In the genomic region with DNA sequence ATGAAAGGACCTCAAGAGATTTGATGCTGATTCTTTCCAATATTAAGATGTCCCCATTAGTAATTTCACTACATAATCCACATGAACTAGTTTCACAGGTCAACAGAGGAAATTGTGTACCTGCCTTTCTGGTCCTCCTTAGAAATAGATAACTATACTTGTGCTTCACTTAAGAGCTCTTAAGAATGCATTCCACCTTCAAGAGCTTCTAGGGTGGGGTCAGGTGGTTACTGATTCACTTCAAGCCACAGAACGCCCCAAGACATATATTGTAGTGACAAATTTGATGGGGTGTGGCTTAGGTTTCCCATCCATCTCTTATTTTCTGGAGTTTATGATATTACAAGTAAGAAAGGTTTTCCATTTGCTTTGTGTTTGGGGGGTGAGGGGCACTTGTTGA, we compare ENCODE assay signal across 17 mouse cellular contexts.
"Had no signal": no experiment of that assay in that cellular context is flagged by ENCODE, and none has a peak within 500 bp of the region (broad histone marks: within the 10 kb centered on the region; RNA-seq: fewer than 3 reads in every experiment).

No protein-coding gene starts in this region.

- H3K4me3 ChIP-seq: liver, embryonic 13.5 days; liver, embryonic 15.5 days; megakaryocyte, embryonic 14.5 days; midbrain, embryonic 12.5 days; midbrain, embryonic 15.5 days; neural tube, embryonic 12.5 days; stomach, embryonic 15.5 days had no signal

- H3K27ac ChIP-seq: liver, embryonic 13.5 days; liver, embryonic 15.5 days; macrophage; midbrain, embryonic 12.5 days; midbrain, embryonic 15.5 days; neural tube, embryonic 12.5 days; stomach, embryonic 15.5 days; stomach, postnatal 0 days had no signal

- H3K9me3 ChIP-seq: liver, embryonic 13.5 days; liver, embryonic 15.5 days; megakaryocyte, embryonic 14.5 days; midbrain, embryonic 12.5 days; midbrain, embryonic 15.5 days; neural tube, embryonic 12.5 days; stomach, embryonic 15.5 days had no signal

- H3K4me1 ChIP-seq: liver, embryonic 13.5 days; liver, embryonic 15.5 days; midbrain, embryonic 12.5 days; midbrain, embryonic 15.5 days; neural tube, embryonic 12.5 days; stomach, embryonic 15.5 days had no signal

- ATAC-seq: liver, postnatal 0 days; midbrain, embryonic 15.5 days had no signal

- DNase-seq: liver; liver, embryonic 13.5 days; liver, postnatal 0 days; lung, postnatal 10 days; right cerebral cortex, postnatal 14 days; thymus, adult 2 months; thymus, postnatal 25 days; thymus, postnatal 4 days had no signal

- H3K27me3 ChIP-seq: liver, embryonic 13.5 days; liver, embryonic 15.5 days; megakaryocyte, embryonic 14.5 days; midbrain, embryonic 12.5 days; midbrain, embryonic 15.5 days; neural tube, embryonic 12.5 days; stomach, embryonic 15.5 days had no signal

- H3K4me2 ChIP-seq: liver, embryonic 11.5 days; liver, embryonic 13.5 days; liver, embryonic 15.5 days; midbrain, embryonic 12.5 days; midbrain, embryonic 15.5 days; neural tube, embryonic 12.5 days; stomach, embryonic 15.5 days had no signal

- H3K9ac ChIP-seq: liver, embryonic 13.5 days; liver, embryonic 15.5 days; liver, postnatal 0 days; midbrain, embryonic 12.5 days; midbrain, embryonic 15.5 days; neural tube, embryonic 12.5 days; stomach, embryonic 15.5 days had no signal
